Mouse (Mus musculus): Measurements from ENCODE around the gene Vps37b. TPM values are rescaled to one million over a fixed set of nuclear protein-coding genes. Genes with fewer than 3 reads are reported as not detected.

Vps37b gene
- total RNA-seq (2023): 100 to 1,000 TPM; 379 to 444 TPM

DNA sequence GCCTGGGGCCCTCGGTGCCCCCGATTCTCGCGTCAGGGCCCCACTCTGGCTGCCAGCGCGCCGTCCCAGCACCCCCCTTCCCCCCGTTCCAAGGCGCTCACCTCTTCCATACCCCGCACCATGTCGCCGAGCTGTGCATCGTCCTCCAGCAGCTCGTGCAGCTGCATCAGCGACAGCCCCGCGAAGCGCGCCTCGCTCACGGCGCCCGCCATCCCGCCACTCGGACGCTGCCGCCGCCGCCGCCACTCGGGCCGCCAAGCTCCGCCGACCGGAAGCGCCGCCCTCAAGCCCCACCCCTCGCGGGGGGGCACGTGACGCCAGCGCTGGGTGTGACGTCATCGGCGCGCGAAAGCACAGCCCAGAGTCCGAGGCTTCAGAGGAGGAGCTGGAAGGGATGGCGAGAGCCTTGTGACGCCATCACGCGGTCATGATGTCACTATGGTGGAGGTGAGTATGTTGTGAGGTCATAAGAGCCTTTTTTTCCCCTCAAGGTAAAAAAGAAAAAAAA, at the start of gene Vps37b:
TSS of gene Vps37b (minus strand) at position 270 of the 508 bp plus-strand sequence.

DNA sequence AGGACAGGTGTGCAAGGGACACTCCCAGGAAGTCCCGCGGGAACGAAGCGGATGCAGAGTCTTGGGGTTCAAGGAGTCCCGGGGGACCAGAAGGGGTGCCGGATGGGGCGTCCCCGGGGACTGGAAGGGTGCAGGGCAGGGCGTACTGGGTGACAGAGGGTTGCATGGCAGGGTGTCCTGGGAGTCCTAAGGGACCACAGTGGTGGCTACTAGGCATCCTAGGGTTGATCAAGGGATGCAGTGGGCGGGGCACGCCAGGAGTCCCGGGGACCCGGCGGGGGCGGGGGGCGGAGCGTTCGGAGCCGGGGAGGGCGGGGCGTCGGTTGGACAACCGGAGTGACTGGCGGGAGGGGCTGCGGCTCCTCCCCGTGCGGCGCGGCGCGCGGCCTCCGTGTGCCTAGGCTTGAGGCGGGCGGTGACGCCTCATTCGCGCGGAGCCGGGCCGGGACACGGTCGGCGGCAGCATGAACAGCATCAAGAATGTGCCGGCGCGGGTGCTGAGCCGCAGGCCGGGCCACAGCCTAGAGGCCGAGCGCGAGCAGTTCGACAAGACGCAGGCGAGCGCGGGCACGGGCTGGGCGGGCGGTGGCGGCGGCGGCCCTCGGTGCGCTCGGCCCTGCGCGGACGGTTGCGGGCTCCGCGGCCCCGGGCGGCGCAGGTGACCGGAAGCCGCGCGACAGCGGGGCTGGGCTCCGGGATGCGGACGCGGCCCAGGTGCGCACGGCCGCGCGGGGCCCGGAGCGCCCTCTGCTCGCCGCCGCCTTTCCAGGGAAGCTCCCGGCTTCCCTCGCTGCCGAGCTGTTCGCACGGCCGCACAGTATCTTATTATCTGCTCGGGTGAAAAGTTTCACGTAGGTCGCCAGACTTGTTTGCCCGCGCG, 58.5 kb downstream of the Vps37b start, which contains the start of gene Hip1r:
TSS of gene Hip1r (plus strand) at position 330 of the 880 bp plus-strand sequence.

Other genes with a start within 250 kb of the Vps37b start
- not detected for gene Hcar2, start 166.8 kb downstream of the Vps37b start, total RNA-seq (2023)
- not detected for gene Hcar1, start 152.2 kb downstream of the Vps37b start, total RNA-seq (2023)
- 10 to 100 TPM; 35.2 to 40.4 TPM for gene Denr, start 125.1 kb downstream of the Vps37b start, total RNA-seq (2023)
- 1 to 10 TPM in 1 of 2 experiments, not detected in 1; 1.4 TPM for gene Gm43518, start 104.9 kb downstream of the Vps37b start, total RNA-seq (2023)
- 1 to 10 TPM; 4.3 to 5.2 TPM for gene Ccdc62, start 101.6 kb downstream of the Vps37b start, total RNA-seq (2023)
- 10 to 100 TPM; 48.1 to 62.3 TPM for gene Hip1r, start 58.6 kb downstream of the Vps37b start, total RNA-seq (2023)
- 10 to 100 TPM; 25.9 to 28.0 TPM for gene Abcb9, start 63.5 kb upstream of the Vps37b start, total RNA-seq (2023)
- gene Ogfod2, start 80.0 kb upstream of the Vps37b start, total RNA-seq (2023): 10 to 100 TPM; 21.3 to 23.0 TPM
- gene Arl6ip4, start 83.8 kb upstream of the Vps37b start, total RNA-seq (2023): 10 to 100 TPM; 44.3 to 50.9 TPM
- gene Pitpnm2, start 217.5 kb upstream of the Vps37b start, total RNA-seq (2023): 100 to 1,000 TPM in 1 of 2 experiments, 10 to 100 TPM in 1; 97.1 to 109 TPM

Measured in T-cell, adult 66 days (primary cell).